Mouse (Mus musculus) ES-E14 (cell line): ENCODE results near the gene Trnau1ap. TPM values are rescaled to one million over a fixed set of nuclear protein-coding genes. Genes with fewer than 3 reads are reported as not detected.

Source experiments
- DNase-seq: peaks from one replicate; pipeline ENCODE4 v3.0.0-alpha.2; 2013; ENCODE audit warnings: low read depth, low spot score
- H3K27ac ChIP-seq: 2 replicates; pipeline ENCODE4 v1.5.1; 2012; ENCODE audit warnings: low read depth, mild to moderate bottlenecking, low read length, moderate library complexity, mixed read lengths; ENCODE audit not compliant: poor library complexity, insufficient read depth, severe bottlenecking
- H3K36me3 ChIP-seq: 2 replicates; pipeline ENCODE4 v1.6.1; 2012; ENCODE audit warnings: mild to moderate bottlenecking, low read length, moderate library complexity, mixed read lengths; ENCODE audit not compliant: control insufficient read depth, poor library complexity, insufficient read depth, severe bottlenecking
- H3K4me1 ChIP-seq, 2 experiments: fragments of 150-350 bp in 1 of 2; sonication (generic) in 1 of 2; 2 replicates each; pipeline ENCODE4 v1.6.1; 2012; ENCODE audit warnings: low read length in 2 of 2, mild to moderate bottlenecking in 1 of 2, mixed read lengths in 1 of 2; ENCODE audit not compliant: control insufficient read depth in 2 of 2, insufficient read depth in 2 of 2, poor library complexity in 1 of 2
- H3K4me3 ChIP-seq, 2 experiments: fragments of 150-350 bp in 1 of 2; sonication (generic) in 1 of 2; 2 replicates each; pipeline ENCODE4 v1.5.1; 2012; ENCODE audit warnings: low read length in 2 of 2, low read depth in 1 of 2, mild to moderate bottlenecking in 1 of 2, mixed read lengths in 1 of 2; ENCODE audit not compliant: insufficient read depth in 1 of 2, poor library complexity in 1 of 2, severe bottlenecking in 1 of 2
- H3K9ac ChIP-seq: 2 replicates; pipeline ENCODE4 v1.6.1; 2012; ENCODE audit warnings: low read depth, mild to moderate bottlenecking, low read length, mixed read lengths; ENCODE audit not compliant: poor library complexity, insufficient read depth, severe bottlenecking
- H3K9me3 ChIP-seq: fragments of 150-350 bp; sonication (generic); 2 replicates; pipeline ENCODE4 v1.6.1; 2012; ENCODE audit warnings: low read depth, mild to moderate bottlenecking, low read length; ENCODE audit not compliant: control insufficient read depth, insufficient read depth
- CHD2 ChIP-seq: IDR thresholded peaks from 2 replicates; pipeline ENCODE4 v1.6.1; 2014; ENCODE audit warnings: mild to moderate bottlenecking, low read depth, low read length, inconsistent platforms
- HCFC1 ChIP-seq: IDR thresholded peaks from 2 replicates; pipeline ENCODE4 v1.6.1; 2012; ENCODE audit warnings: low read length, inconsistent platforms, borderline replicate concordance; ENCODE audit not compliant: insufficient read depth
- MAFK ChIP-seq: IDR thresholded peaks from 2 replicates; pipeline ENCODE4 v1.6.1; 2014; ENCODE audit warnings: mild to moderate bottlenecking, low read depth, low read length, inconsistent platforms; ENCODE audit not compliant: insufficient read depth
- ZC3H11A ChIP-seq: IDR thresholded peaks from 2 replicates; pipeline ENCODE4 v1.6.1; 2012; ENCODE audit warnings: low read depth, mild to moderate bottlenecking, inconsistent platforms, low read length, borderline replicate concordance
- ZNF384 ChIP-seq: IDR thresholded peaks from 2 replicates; pipeline ENCODE4 v1.6.1; 2012; ENCODE audit warnings: low read depth, low read length, inconsistent platforms
- in situ Hi-C, 2 experiments: fragments of 600-800 bp; cut with MboI; formaldehyde crosslinking; loops; one replicate each; pipeline ENCODE4 v1.15.1; 2025; ENCODE audit warnings: low sequenced_read_pairs in 2 of 2, inconsistent platforms in 1 of 2; ENCODE audit not compliant: unreplicated experiment in 2 of 2
- total RNA-seq: library from RNA; depleted of rRNA; stranded (reverse); fragments of 300-350 nt; gene quantifications from 2 replicates; pipeline ENCODE4 v1.2.3, GENCODE M21; 2012

Trnau1ap gene
- total RNA-seq, 1 experiment: 61.8 TPM

DNA sequence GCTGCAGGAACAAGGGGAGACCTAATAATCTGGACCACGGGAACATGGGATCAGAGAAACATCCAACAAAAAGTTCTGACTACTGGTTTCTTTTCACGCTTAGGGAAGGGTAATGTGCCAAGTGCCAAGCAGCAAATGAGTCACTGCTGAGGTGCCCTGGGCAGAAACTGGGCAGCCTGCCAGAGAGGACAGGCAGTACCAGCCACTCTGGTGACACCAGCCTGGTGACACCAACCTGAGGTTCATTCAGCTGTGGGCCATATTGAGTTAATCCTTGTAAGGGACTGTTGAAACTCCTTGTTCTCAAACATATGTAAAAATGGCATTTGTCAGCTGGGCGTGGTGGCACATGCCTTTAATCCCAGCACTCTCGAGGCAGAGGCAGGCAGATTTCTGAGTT lies 25.2 kb upstream of the Trnau1ap start:
- peaks cover 2 to 5% of the 10 kb centered on the region in 2 experiments; a peak in 2 of 4 replicates for H3K4me1 ChIP-seq
- no peaks in the 10 kb centered on the region for H3K9me3 ChIP-seq
- in situ Hi-C loops: no loop called here
- no peak for TF ChIP-seq ZNF384
- TF ChIP-seq HCFC1: no peak
- TF ChIP-seq CHD2: no peak
- no peak for TF ChIP-seq MAFK
- TF ChIP-seq ZC3H11A: no peak
- no peak for DNase-seq
- H3K36me3 ChIP-seq: peaks cover 23% of the 10 kb centered on the region
- peak overlapping the region; percentile 51; the same call in 1 of the 2 replicates for H3K27ac ChIP-seq
- peak overlapping the region; percentile 54; the same call in 1 of the 2 replicates for H3K9ac ChIP-seq
- no peak overlapping the region for H3K4me3 ChIP-seq

DNA sequence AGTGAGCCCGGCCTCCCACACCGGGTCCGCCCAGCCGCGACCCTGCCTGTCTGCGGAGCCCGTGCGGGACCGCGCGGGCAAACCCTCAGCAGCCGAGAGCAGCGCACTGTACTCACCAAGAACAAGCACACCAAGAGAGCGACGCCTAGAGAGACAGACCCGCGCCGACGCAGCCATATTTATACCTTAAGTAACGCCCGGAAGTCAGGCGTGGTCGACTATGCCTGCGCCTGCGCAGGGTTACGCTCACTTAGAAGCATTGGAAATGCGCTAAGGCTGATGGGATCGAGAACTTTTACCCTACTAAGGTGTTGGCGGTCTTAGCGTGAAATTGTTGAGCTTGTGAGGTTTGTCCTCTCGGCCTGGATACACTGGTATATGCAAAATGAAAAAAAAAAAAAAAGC lies 24.1 kb upstream of the Trnau1ap start, which contains the start of gene Rcc1:
Gene Rcc1 (minus strand): TSS at position 125 of the 405 bp plus-strand sequence.
- H3K9me3 ChIP-seq: no peaks in the 10 kb centered on the region
- peaks cover 2 to 5% of the 10 kb centered on the region in 2 experiments; a peak in 2 of 4 replicates for H3K4me1 ChIP-seq
- DNase-seq: peak; percentile 91
- TF ChIP-seq ZC3H11A (no peak), HCFC1 (peak; percentile 76; the same call in 1 of the 2 replicates)
- peaks cover 23% of the 10 kb centered on the region for H3K36me3 ChIP-seq
- H3K4me3 ChIP-seq: peak within 1 kb of the TSS; percentile 81 to 89
- H3K27ac ChIP-seq: peak within 1 kb of the TSS; percentile 96
- H3K9ac ChIP-seq: peak within 1 kb of the TSS; percentile 97
- in situ Hi-C loops: no loop called here

DNA sequence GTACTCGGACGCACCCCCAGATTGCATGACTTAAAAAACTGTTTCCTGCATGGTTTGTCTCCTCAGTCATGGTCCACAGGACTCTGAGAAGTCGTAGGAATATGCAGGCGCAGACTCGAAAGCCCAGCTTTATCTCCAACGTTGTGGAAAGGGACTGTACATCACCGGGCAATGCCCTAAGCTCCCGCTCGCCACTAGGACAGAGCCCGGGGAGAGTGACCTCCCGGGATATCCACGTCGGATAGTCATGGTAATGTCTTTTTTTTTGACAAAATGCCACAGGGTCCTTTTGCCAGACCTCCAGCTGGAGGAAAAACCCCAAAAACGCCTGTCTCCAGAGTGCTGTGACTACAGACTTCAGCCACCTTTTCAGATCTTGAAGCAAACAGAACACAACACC lies 23.4 kb upstream of the Trnau1ap start:
- no peak for TF ChIP-seq ZNF384
- TF ChIP-seq HCFC1: no peak
- TF ChIP-seq ZC3H11A: no peak
- no peak for TF ChIP-seq CHD2
- TF ChIP-seq MAFK: no peak
- DNase-seq: no peak
- Histone ChIP-seq H3K9ac (peak overlapping the region; percentile 97), H3K27ac (peak overlapping the region; percentile 96), H3K4me3 (peak overlapping the region; percentile 81 to 89), H3K36me3 (peaks cover 23% of the 10 kb centered on the region), H3K9me3 (no peaks in the 10 kb centered on the region), H3K4me1 (peaks cover 2 to 6% of the 10 kb centered on the region in 2 experiments; a peak in 2 of 4 replicates)
- in situ Hi-C loops: no loop called here

DNA sequence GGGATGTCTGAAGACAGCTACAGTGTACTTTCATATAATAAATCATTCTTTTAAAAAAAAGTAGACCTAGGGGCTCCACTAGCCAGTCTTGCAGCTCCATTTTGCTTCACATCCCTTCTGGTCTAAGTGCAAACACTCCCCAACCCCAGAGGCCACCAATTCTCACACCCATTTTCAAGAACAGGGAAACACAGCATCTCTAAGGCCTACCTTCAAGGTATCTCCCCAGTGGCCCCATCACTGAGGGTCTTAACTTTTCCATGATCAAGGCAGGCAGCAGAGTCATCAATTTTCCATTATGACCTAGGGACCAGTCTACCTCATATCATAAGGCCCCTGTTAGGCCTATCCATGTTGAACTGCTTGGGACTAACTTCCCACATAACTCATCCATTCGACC lies 22.1 kb upstream of the Trnau1ap start:
- in situ Hi-C loops: no loop called here
- TF ChIP-seq CHD2 (0 out of 2 replicates have a peak, but pooled peaks have one; percentile 55), HCFC1 (no peak), MAFK (no peak), ZC3H11A (no peak), ZNF384 (no peak)
- Histone ChIP-seq H3K4me3 (peak overlapping the region in 1 of 2 experiments; percentile 89; a peak in 2 of 4 replicates), H3K36me3 (peaks cover 23% of the 10 kb centered on the region), H3K27ac (peak overlapping the region; percentile 96; the same call in 1 of the 2 replicates), H3K4me1 (peaks cover 0 to 8% of the 10 kb centered on the region in 2 experiments; a peak in 2 of 4 replicates), H3K9me3 (no peaks in the 10 kb centered on the region), H3K9ac (peak overlapping the region; percentile 97)
- DNase-seq: no peak

DNA sequence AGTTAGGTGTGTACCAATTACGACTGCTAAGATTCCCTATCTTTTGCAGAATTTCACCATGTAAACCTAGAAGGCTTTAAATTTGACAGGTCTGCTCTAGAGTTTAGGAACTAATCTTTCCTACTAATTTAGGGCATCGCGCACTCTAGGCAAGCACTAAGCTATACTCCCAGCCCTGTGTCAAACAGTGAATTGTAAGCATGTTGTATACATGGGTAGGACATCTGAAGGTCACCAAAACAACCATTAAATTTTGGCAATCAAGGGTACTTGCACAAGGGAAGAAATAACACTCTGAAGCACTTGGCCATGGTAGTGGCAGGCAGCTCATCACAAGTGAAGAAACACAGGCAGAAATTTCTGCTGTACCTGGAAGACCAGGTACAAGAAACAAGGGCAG lies 21.5 kb upstream of the Trnau1ap start:
- H3K4me3 ChIP-seq: peak overlapping the region in 1 of 2 experiments; percentile 89; a peak in 1 of 4 replicates
- no peaks in the 10 kb centered on the region for H3K9me3 ChIP-seq
- peak; percentile 70 for TF ChIP-seq CHD2
- no peak for TF ChIP-seq MAFK
- H3K27ac ChIP-seq: peak overlapping the region; percentile 96; the same call in 1 of the 2 replicates
- in situ Hi-C loops: no loop called here
- no peak for DNase-seq
- peaks cover 23% of the 10 kb centered on the region for H3K36me3 ChIP-seq
- H3K4me1 ChIP-seq: peaks cover under 1 to 5% of the 10 kb centered on the region in 2 experiments; a peak in 3 of 4 replicates
- H3K9ac ChIP-seq: peak overlapping the region; percentile 97; the same call in 1 of the 2 replicates
